Mouse (Mus musculus): ENCODE results near the gene Galns. TPM values are rescaled to one million over a fixed set of nuclear protein-coding genes. Genes with fewer than 3 reads are reported as not detected.

The Galns gene
- 12.3 TPM for polyA plus RNA-seq (2017; shearing (Covaris generic))

DNA sequence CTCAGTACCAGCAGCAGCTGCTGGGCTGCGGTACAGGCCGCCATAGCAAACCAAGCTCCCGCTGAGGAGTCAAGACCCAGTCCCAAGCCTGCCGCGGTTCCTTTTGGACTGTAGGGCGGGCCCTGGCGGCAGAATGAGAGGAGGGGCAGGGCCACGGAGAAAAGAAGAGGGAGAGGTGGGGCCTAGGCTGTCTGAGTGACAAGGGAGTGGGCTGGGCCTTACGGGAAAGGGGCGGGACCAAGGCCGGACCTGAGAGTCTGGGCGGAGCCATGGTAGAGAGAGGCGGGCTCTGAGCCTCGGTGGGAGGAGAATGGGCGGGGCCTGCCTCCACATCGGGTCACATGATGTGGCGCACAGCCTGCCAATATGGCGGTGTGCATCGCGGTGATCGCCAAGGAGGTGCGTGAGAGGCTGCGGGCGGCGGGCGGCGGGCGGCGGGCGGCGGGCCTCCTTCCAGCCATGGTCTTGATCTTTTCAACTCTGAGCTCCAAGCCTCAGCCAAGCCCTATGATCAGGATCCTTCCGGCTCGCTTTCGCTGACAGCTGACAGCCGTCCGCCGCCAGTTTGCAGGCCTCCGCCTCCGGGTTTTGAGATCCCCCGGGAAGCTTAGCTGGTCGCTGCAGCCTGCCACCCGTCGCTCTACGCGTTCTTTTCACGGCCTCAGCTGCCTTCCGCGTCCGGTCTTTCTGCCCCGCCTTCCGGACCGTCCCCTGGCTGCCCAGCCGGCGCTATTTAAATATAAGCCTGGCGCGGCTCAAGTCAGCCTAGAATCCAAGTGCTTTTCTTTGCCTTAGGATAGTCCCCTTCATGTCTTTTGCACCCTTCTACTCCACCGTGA is at the start of gene Galns, which contains the start of gene Trappc2l:
TSS of gene Galns (minus strand) at position 169 of the 839 bp plus-strand sequence.
TSS of gene Trappc2l (plus strand) at position 346 of the 839 bp plus-strand sequence.

GRCm38 (mm10) chr8:122622727-122623126 is 11.5 kb upstream of the Galns start, which contains the start of gene Pabpn1l:
Gene Pabpn1l, minus strand, starts transcription at chr8:122622739.

DNA sequence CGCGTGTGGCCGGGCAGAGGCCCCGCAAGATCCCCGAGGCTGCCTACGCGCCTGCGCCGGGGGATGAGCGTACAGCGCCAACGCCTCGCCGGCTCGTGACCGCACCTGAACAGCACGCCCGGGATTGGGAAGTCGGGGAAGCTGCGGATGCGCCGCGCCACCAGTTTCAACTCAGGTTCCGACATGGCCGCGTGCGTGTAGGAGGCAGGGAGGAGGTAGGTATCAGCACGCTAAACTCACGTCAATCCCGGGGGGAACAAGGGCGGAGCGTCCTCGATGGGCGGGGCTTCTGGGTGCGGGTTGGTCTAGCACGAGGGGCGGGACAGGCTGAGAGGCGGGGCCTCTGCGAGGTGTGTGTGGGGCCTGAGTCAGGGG is 34.6 kb downstream of the Galns start, which contains the start of gene Aprt:
TSS of gene Aprt (minus strand) at position 262 of the 375 bp plus-strand sequence.

DNA sequence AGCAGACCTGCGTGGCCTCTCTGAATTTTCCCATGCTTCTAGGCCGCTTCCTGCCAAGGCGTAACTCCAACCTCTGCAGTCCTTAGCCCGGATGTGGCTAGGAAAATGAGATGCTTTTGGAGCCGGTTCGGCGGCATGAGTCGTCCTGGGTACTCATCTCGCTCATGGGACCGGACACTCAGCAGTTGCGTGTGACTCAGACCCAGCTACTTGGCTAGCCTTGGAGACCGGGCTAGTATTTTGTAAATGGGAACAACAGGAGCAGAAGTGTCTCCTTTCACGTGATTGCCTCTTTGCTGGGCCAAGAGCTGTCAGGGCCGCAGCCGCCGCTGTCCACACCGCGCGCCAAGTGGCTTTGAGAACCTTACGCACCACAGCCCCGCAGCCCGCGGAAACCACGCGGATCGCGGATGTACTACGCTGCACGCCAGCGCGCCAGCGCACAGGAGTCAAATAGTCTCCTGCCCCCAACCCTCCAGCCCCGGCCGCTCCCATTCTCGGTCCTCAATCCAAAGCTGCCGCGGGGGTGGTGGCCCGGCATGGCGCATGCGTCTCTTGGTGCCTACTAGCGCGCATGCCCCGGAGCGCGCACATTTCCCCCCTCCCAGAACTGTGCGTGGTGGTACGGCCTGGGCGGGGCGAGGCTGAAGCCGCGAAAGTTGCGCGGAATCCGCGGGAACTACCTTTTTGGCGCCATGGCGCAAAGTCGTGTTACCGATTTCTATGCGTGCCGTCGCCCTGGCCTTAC is 43.7 kb downstream of the Galns start, which contains the start of gene Cdt1:
TSS of gene Cdt1 (plus strand) at position 655 of the 748 bp plus-strand sequence.

DNA sequence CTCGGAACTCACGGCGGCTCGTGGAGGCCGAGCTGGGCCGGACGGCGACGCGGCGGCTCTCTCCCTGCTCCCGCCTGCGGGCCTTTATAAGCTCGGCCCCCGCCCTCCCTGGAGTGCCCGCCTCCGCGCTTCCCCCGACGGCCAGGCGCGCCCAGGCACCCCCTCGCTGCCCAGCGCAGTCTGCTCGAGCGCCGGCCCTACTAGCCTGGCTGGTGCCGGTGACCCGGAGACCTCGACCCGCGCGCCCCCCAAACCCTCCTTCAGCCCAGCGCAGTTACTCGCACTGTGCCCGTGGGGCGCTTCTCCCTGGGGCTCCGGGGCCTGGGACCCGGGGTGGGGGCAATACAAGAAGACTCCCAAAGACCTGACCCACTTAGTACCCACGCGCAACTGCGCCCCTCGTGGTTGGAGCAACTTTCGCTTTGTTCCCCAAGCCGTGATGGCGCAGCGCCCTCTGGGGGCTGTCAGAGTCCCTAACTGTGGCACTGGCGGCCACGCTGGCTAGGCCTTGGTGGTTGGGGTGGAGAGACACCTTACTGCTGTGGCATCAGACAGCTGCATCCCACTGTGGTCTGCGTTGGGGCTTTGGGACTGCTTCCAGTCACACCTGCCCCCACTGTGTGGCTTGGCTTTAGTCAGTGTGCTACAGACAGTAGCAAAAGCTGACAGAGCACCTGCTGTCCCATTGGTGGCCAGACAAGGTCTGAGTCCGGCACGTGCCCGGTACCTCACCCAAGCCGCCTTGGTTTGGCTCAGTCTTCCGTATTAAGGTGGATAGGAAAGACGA is 59.8 kb downstream of the Galns start, which contains the start of gene Piezo1:
TSS of gene Piezo1 (minus strand) at position 65 of the 787 bp plus-strand sequence.

Other genes starting within 250 kb of the Galns start
- gene Zc3h18, start 234.9 kb downstream of the Galns start, polyA plus RNA-seq (2017; shearing (Covaris generic)) = 54.4 TPM
- gene Il17c, start 189.4 kb downstream of the Galns start, polyA plus RNA-seq (2017; shearing (Covaris generic)) = 0.42 TPM
- gene Cyba, start 178.5 kb downstream of the Galns start, polyA plus RNA-seq (2017; shearing (Covaris generic)) = 871 TPM
- 23.9 TPM for gene Mvd, start 168.0 kb downstream of the Galns start, polyA plus RNA-seq (2017; shearing (Covaris generic))
- gene Snai3, start 150.7 kb downstream of the Galns start, polyA plus RNA-seq (2017; shearing (Covaris generic)) = 4.0 TPM
- gene Rnf166, start 135.4 kb downstream of the Galns start, polyA plus RNA-seq (2017; shearing (Covaris generic)) = 148 TPM
- gene Ctu2, start 135.3 kb downstream of the Galns start, polyA plus RNA-seq (2017; shearing (Covaris generic)) = 86.8 TPM
- 18.8 TPM for gene Piezo1, start 60.1 kb downstream of the Galns start, polyA plus RNA-seq (2017; shearing (Covaris generic))
- gene Cdt1, start 43.4 kb downstream of the Galns start, polyA plus RNA-seq (2017; shearing (Covaris generic)) = 24.4 TPM
- 192 TPM for gene Aprt, start 34.6 kb downstream of the Galns start, polyA plus RNA-seq (2017; shearing (Covaris generic))
- 50.3 TPM for gene Trappc2l, start 177 bp upstream of the Galns start, polyA plus RNA-seq (2017; shearing (Covaris generic))
- not detected for gene Pabpn1l, start 11.3 kb upstream of the Galns start, polyA plus RNA-seq (2017; shearing (Covaris generic))
- 0.45 TPM for gene Cbfa2t3, start 87.6 kb upstream of the Galns start, polyA plus RNA-seq (2017; shearing (Covaris generic))
- gene Acsf3, start 164.0 kb upstream of the Galns start, polyA plus RNA-seq (2017; shearing (Covaris generic)) = 6.9 TPM
- gene Cdh15, start 236.5 kb upstream of the Galns start, polyA plus RNA-seq (2017; shearing (Covaris generic)) = 0.14 TPM